Mouse (Mus musculus) heart, postnatal 0 days (tissue): ENCODE measurements around the gene St8sia1.

Source experiments
- CTCF ChIP-seq: IDR thresholded peaks from 2 replicates; pipeline ENCODE4 v1.5.1; 2016; ENCODE audit warnings: antibody characterized with exemption, control low read depth, low read depth
- EP300 ChIP-seq: IDR thresholded peaks from 2 replicates; pipeline ENCODE4 v1.6.1; 2016; ENCODE audit warnings: antibody characterized with exemption, low read depth

GRCm38 (mm10) chr6:142869715-142870422 lies 94.4 kb downstream of the St8sia1 start:
- TF ChIP-seq CTCF, result no peak
- TF ChIP-seq EP300, result no peak
